Mouse (Mus musculus) adrenal gland (tissue): ENCODE results near the gene Rbx1.

Experiments
- intact Hi-C: fragments of 180-260 bp; cut with DNase I; formaldehyde crosslinking; loops from one replicate; pipeline ENCODE4 v1.15.1; 2025

Rbx1 gene

DNA sequence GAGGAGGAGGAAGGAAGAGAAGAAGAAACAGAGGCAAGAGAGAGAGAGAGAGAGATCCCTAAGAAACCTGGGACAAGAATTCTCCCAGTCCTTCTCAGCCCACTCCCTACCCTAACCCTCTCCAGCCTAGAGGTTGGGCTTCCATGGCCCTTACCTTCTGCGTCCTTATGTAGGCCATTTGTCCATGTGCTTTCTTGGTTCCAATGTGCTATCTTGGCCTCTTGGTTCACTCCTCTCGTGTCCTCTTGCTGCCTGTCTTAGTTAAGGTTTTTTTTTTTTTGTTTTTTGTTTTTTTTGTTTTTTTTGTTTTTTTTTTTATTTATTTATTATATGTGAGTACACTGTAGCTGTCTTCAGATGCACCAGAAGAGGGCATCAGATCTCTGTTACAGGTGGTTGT lies 16.9 kb downstream of the Rbx1 start:
- intact Hi-C loops, result no loop called here

- intact Hi-C loops, result no loop called here
These were observed 17.6 kb downstream of the Rbx1 start for GRCm38 (mm10) chr15:81483691-81484090.

- intact Hi-C loops, result no loop called here
These were observed 19.4 kb downstream of the Rbx1 start for GRCm38 (mm10) chr15:81485483-81485882.

- intact Hi-C loops, result no loop called here
These were observed 37.4 kb downstream of the Rbx1 start for GRCm38 (mm10) chr15:81503466-81503865.

DNA sequence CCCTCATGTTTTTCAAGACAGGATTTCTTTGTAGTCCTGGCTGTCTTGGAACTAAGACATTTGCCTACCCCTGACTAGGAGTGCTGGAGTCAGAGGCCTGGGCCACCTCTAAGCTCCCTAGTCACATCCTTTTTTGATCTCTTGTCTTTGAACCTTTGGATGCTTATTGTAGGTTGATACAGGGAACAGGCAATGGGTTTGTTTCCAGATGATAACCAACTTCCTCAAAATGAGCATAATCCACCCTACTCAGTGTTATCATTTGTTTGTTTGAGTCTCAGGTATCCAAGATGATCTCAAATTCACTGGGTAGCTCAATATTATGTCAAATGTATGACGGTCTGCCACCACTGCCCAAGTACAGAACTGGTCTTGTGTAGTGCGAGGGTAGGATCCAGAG lies 37.9 kb downstream of the Rbx1 start:
- intact Hi-C loops, result no loop called here

- intact Hi-C loops, result loop anchor here (5.0 kb wide), 1 partner anchor 80 kb away; the partner anchor contains the start of gene Ep300
These were observed 41.1 kb downstream of the Rbx1 start for GRCm38 (mm10) chr15:81507201-81507600.

- intact Hi-C loops, result no loop called here
These were observed 44.5 kb downstream of the Rbx1 start for GRCm38 (mm10) chr15:81510621-81511020.

- intact Hi-C loops, result no loop called here
These were observed 45.6 kb downstream of the Rbx1 start for GRCm38 (mm10) chr15:81511601-81512261.

- intact Hi-C loops, result no loop called here
These were observed 48.2 kb downstream of the Rbx1 start for GRCm38 (mm10) chr15:81514111-81514971.

DNA sequence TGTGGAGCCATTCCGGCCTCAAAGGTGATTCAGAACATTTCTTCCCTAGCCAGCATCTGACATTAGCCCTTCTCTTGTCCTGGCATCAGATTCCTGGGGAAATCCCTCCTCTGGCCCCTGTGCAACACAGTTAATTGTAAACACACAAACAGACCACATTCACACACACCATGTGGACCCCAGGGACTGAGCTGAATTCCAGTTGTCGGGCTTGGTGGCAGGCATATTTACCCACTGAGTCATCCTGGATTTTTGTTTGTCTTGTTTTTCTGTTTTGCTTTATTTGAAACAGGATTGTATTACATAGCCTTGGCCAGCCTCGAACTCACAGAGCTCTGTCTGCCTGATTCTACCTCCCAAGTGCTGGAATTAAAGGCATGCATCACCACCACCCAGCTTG lies 49.1 kb downstream of the Rbx1 start:
- intact Hi-C loops, result no loop called here

DNA sequence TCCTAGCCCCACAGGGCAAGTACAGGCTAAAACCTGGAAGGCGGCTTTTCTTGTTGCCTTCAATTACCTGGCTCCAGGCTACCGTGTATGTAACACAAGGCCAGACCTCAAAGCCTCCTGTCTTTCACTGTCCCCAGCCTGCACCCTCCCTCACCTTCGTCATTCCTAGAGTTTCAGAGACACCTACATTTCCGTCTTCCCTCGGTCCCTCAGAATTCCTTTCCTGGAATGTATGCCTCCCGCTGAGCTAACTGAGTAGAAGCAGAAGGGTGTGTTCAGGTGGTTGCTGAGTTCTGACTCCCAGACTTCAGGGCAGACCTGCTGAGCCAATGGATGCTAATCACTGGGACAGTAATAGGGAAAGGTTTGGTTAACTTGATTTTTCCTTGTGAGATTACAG lies 51.9 kb downstream of the Rbx1 start:
- intact Hi-C loops, result no loop called here

- intact Hi-C loops, result no loop called here
These were observed 52.7 kb downstream of the Rbx1 start for GRCm38 (mm10) chr15:81518761-81519160.

- intact Hi-C loops, result loop anchor here (5.0 kb wide), 1 partner anchor 55 kb away; the partner anchor contains the start of gene Rbx1
These were observed 56.1 kb downstream of the Rbx1 start for GRCm38 (mm10) chr15:81522036-81522751.

DNA sequence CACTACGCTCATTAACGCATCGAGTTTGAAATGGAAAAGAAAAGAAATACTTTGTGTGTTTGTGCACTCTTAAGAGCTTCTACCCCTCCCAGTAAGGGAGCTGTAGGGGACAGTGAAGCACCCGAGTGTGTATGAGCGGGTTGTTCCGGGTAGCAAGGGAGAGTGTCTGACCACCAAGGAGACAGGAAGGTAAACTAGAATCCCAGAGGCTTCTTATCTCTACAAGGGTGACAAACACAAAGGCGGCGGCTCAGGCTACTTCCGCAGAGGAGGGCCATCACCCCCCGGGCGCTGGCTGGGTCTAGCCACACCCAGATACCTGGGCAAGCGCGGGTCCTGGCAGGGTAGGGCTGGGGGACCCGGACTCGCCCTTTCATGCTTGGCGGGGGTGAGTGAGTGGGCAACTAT lies 56.7 kb downstream of the Rbx1 start:
- intact Hi-C loops, result loop anchor here (1.0 to 5.0 kb wide), 2 partner anchors 55 to 63 kb away; partner anchors contain the start of genes Ep300 and Rbx1

DNA sequence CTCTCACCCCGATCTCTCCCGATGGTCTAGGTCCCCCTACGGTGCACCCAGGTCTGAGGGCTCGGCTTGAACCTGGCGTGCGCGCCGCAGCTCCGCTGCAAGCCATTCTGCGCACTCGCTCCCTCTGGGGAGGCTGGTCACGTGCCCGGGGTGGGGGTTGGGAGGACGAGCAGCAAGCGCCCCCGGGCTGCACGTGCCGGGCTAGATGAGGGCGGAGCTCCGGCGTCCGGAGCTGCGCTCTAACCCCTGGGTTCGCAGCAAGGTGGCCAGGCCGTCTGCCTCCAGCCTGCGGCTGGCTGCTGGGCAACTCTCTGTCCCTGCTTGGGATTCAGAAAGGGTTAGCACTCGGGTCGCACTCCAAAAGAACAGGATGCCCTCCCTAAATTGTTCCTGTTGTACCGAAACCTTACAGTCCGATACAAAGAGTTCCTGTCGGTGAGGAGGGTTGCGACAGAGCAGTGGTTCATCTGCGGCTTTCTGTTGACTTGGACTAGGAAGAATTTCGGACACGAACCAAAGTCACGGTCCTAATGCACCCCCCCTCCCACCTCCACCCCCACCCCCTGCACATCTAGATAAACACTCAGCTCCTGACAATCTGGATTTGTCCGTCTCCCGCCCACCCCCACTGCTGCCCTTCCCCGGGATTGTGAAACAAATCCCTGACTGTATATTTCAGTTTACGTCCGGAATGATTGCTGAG lies 57.2 kb downstream of the Rbx1 start:
- intact Hi-C loops, result loop anchor here (1.0 to 5.0 kb wide), 2 partner anchors 56 to 62 kb away; partner anchors contain the start of genes Ep300 and Rbx1

GRCm38 (mm10) chr15:81523901-81524300 lies 57.8 kb downstream of the Rbx1 start:
- intact Hi-C loops, result loop anchor here (1.0 to 5.0 kb wide), 2 partner anchors 57 to 61 kb away; partner anchors contain the start of genes Ep300 and Rbx1
